Mouse (Mus musculus): ENCODE data around the gene Men1. TPM values are rescaled to one million over a fixed set of nuclear protein-coding genes. Genes with fewer than 3 reads are reported as not detected.

The Men1 gene
- polyA plus RNA-seq, 1 experiment from 2014 or later: 115 TPM

- no peak overlapping the region for H3K27ac ChIP-seq
- H3K27me3 ChIP-seq (ENCODE audit: poor library complexity, severe bottlenecking): no peaks in the 10 kb centered on the region
- no peak for DNase-seq (ENCODE audit: extremely low spot score, low spot score)
- 90% methylated on average over 9 of the region's 9 CpGs for WGBS
- no peaks in the 10 kb centered on the region for H3K9me3 ChIP-seq
- H3K4me1 ChIP-seq: peaks cover 21% of the 10 kb centered on the region
- peaks cover 82% of the 10 kb centered on the region for H3K36me3 ChIP-seq (replicated peaks)
- no peak overlapping the region for H3K4me3 ChIP-seq
These were observed 37.1 kb upstream of the Men1 start for GRCm38 (mm10) chr19:6297641-6298040.

DNA sequence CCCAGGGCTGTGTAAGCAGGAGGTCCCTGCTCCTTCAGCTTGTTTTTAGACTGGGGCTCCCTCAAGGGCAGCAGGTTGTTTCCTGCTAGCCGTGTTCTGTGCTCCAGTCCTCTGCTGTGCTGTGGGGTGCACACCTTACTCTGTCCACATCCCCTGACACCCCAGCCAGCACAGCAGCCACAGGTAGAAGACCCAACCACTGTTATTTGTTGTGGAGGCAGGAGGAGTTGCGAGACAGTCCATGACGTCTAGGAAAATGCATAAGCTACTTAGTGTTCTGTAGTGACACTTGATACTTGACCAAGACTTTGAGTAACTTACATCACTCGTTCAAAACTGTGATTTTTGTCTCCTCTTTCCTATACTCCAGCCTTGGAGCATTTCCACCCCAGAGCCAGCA, 35.8 kb upstream of the Men1 start:
- WGBS: 89% methylated on average over 4 of the region's 4 CpGs
- peaks cover 70% of the 10 kb centered on the region for H3K36me3 ChIP-seq (replicated peaks)
- no peak for DNase-seq (ENCODE audit: extremely low spot score, low spot score)
- H3K4me1 ChIP-seq: peaks cover 24% of the 10 kb centered on the region
- no peaks in the 10 kb centered on the region for H3K9me3 ChIP-seq
- no peak overlapping the region for H3K4me3 ChIP-seq
- 0 out of 2 replicates have a peak overlapping the region, but pooled peaks have one; percentile 15 for H3K27ac ChIP-seq
- no peaks in the 10 kb centered on the region for H3K27me3 ChIP-seq (ENCODE audit: poor library complexity, severe bottlenecking)

DNA sequence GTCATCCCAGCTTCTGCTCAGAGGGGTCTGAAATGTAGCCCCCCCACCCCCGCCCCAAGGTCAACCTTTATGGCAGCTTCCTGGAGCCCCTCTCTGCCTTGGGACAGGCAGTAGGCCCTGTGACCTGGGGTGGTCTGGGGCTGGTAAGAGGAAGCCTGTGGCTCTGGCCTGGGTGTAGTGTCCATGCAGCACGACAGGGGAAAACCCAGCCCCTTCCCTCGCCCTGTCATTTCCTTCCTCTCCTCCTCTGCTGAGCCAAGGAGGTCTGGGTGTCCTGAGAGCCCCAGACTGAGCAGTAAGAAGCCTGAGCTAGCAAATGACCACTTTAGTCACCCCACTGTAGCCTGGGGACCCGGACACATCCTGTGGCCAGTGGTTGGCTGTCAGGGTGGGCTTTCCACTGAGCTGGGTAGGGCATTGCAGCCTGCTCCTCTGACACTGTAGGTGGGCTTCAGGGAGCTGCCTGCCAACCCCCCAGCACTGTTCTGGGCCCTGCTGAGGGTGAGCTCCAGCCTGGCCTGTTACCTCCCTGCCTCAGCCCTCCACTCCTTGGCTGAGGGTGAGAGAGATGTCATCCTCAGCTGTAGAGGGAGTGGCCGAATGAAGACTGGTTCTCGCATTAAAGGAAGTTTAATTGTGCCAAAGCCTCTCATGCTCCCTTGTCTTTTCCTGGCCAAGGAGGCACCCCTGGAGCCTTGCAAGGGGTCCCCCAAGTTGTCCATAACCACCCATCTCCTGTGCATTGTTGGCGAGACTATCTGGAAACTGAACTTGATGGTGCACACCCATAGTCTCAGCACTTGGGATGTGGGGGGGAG, 35.1 kb upstream of the Men1 start:
- H3K36me3 ChIP-seq (replicated peaks): peaks cover 64% of the 10 kb centered on the region
- H3K4me3 ChIP-seq: no peak overlapping the region
- no peak for DNase-seq (ENCODE audit: extremely low spot score, low spot score)
- no peaks in the 10 kb centered on the region for H3K27me3 ChIP-seq (ENCODE audit: poor library complexity, severe bottlenecking)
- H3K9me3 ChIP-seq: no peaks in the 10 kb centered on the region
- peaks cover 26% of the 10 kb centered on the region for H3K4me1 ChIP-seq
- H3K27ac ChIP-seq: peak overlapping the region; percentile 22; the same call in 1 of the 2 replicates
- 88% methylated on average over 7 of the region's 7 CpGs for WGBS

- WGBS: 77% methylated on average over 7 of the region's 7 CpGs
- H3K4me1 ChIP-seq: peaks cover 28% of the 10 kb centered on the region
- H3K27ac ChIP-seq: 0 out of 2 replicates have a peak overlapping the region, but pooled peaks have one; percentile 22
- no peak for DNase-seq (ENCODE audit: extremely low spot score, low spot score)
- H3K4me3 ChIP-seq: no peak overlapping the region
- no peaks in the 10 kb centered on the region for H3K9me3 ChIP-seq
- no peaks in the 10 kb centered on the region for H3K27me3 ChIP-seq (ENCODE audit: poor library complexity, severe bottlenecking)
- H3K36me3 ChIP-seq (replicated peaks): peaks cover 56% of the 10 kb centered on the region
These were observed 34.4 kb upstream of the Men1 start for GRCm38 (mm10) chr19:6300402-6300841.

DNA sequence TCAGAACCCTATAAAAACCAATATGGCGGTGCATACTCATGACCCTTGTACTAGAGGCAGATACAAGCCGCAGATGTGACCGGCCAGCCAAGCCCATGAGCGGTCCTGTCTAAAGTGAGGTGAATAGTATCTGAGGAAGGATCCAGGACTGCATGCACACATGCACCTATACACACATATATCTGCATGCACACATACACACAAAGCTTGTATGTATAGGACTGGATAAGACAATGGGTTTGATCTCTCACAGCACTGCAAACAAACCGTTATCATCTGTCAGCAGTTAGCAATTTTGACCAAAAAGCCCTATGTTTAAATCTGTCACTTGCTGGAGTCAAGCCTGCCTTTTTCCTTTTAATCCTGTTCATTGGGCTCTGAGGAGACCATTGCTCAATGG, 32.7 kb upstream of the Men1 start:
- Histone ChIP-seq H3K27me3 (ENCODE audit: poor library complexity, severe bottlenecking) (no peaks in the 10 kb centered on the region), H3K4me3 (no peak overlapping the region), H3K4me1 (peaks cover 45% of the 10 kb centered on the region), H3K27ac (no peak overlapping the region), H3K9me3 (no peaks in the 10 kb centered on the region), H3K36me3 (replicated peaks) (peaks cover 39% of the 10 kb centered on the region)
- no peak for DNase-seq (ENCODE audit: extremely low spot score, low spot score)
- WGBS: 93% methylated on average over 5 of the region's 5 CpGs

DNA sequence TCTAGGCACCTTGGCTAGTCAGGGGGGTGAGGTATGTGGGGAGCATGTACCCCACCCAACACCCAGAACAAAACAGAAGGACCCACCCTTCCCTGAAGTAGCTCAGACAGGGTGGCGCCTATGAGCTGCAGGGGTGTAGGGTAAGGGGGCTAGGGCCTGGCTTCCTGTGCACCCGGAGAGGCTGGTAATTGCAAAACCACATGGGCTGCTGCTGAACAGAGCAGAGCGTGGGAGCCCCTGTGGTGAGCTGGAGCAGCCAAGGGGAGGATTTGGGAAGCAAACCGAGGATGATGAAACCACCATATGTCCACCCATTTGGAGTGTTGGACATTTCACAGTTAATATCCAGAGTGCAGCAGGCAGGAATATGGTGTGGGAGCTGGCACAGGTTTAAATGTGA, 32.3 kb upstream of the Men1 start:
- no peak overlapping the region for H3K27ac ChIP-seq
- no peak overlapping the region for H3K4me3 ChIP-seq
- 57% methylated on average over 4 of the region's 4 CpGs for WGBS
- no peak for DNase-seq (ENCODE audit: extremely low spot score, low spot score)
- no peaks in the 10 kb centered on the region for H3K9me3 ChIP-seq
- peaks cover 35% of the 10 kb centered on the region for H3K36me3 ChIP-seq (replicated peaks)
- peaks cover 49% of the 10 kb centered on the region for H3K4me1 ChIP-seq
- no peaks in the 10 kb centered on the region for H3K27me3 ChIP-seq (ENCODE audit: poor library complexity, severe bottlenecking)

GRCm38 (mm10) chr19:6303831-6304230, 30.9 kb upstream of the Men1 start:
- Histone ChIP-seq H3K4me3 (no peak overlapping the region), H3K36me3 (replicated peaks) (peaks cover 22% of the 10 kb centered on the region), H3K27me3 (ENCODE audit: poor library complexity, severe bottlenecking) (no peaks in the 10 kb centered on the region), H3K4me1 (peaks cover 59% of the 10 kb centered on the region), H3K27ac (no peak overlapping the region), H3K9me3 (no peaks in the 10 kb centered on the region)
- DNase-seq (ENCODE audit: extremely low spot score, low spot score): no peak
- 85% methylated on average over 6 of the region's 6 CpGs for WGBS

DNA sequence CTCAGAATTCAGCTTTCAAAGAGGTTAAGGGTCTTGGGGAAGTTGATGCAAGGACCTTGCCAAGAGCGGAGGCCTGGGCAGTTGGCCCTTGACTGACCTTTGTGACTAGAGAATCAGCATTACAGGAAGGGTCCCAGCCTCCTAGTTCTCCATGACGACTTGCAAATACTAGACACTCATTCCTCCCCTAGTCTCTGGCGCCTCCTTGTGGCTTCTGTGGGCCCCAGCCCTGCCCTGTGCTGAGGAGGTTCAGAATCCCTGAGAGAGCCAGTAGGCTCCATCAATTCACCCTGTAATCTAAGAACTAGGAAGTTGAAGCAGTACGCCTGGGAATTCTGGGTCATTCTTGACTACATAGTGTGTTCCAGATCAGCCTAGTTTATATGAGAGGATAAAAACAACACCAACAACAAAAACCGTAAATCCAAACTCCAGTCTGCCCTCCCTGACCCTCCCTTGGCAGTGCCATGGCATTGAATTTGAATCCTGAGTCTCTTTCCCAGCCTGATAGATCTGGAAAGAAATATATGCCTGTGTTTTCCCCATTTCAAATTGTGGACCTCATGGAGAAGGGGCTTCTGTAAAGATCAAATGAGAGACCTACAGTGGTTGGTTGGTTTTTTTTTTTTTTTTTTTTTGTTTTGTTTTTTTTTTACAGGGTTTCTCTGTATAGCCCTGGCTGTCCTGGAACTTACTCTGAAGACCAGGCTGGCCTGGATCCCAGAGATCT, 29.8 kb upstream of the Men1 start:
- peak; percentile 83 for DNase-seq (ENCODE audit: extremely low spot score, low spot score)
- Histone ChIP-seq H3K4me1 (peaks cover 60% of the 10 kb centered on the region), H3K27ac (peak overlapping the region; percentile 54)

DNA sequence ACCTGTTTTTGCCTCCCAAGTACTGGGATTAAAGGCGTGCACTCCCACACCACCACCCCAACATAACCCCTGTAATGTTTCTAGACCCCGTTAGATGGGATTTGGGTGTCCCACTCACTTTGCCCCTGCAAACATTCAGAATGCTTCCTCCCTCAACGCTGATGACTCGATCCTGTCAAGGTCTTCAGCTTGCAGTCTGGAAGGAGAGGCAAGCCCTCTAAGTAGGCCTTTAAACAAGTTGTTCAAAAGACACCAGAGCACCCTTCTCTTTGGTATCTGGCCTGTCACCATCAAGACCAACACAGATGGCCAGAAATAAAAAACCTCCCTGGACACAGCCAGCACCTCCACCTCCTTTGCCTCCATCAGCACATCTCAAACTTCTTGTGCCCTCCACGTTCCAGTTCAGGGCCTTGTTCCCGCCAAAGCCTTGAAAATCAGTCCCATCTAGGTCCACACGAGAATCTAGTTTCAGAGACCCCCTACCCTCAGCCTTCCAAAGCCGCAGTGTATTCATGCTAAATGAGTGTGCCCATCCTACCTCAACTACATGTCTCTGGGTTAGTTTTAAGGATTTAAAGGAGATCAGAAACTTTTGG, 29.2 kb upstream of the Men1 start:
- DNase-seq (ENCODE audit: extremely low spot score, low spot score): no peak
- H3K4me1 ChIP-seq: peaks cover 53% of the 10 kb centered on the region
- 56% methylated on average over 8 of the region's 8 CpGs for WGBS
- peaks cover 9% of the 10 kb centered on the region for H3K36me3 ChIP-seq (replicated peaks)
- no peaks in the 10 kb centered on the region for H3K27me3 ChIP-seq (ENCODE audit: poor library complexity, severe bottlenecking)
- no peaks in the 10 kb centered on the region for H3K9me3 ChIP-seq
- peak overlapping the region; percentile 81 for H3K4me3 ChIP-seq
- H3K27ac ChIP-seq: peak overlapping the region; percentile 90

More for the DNA sequence above, 29.8 kb upstream of the Men1 start:
- Histone ChIP-seq H3K27me3 (ENCODE audit: poor library complexity, severe bottlenecking) (no peaks in the 10 kb centered on the region), H3K36me3 (replicated peaks) (peaks cover 11% of the 10 kb centered on the region), H3K9me3 (no peaks in the 10 kb centered on the region), H3K4me3 (peak overlapping the region; percentile 2; the same call in 1 of the 2 replicates)
- WGBS: 32% methylated on average over 5 of the region's 5 CpGs

DNA sequence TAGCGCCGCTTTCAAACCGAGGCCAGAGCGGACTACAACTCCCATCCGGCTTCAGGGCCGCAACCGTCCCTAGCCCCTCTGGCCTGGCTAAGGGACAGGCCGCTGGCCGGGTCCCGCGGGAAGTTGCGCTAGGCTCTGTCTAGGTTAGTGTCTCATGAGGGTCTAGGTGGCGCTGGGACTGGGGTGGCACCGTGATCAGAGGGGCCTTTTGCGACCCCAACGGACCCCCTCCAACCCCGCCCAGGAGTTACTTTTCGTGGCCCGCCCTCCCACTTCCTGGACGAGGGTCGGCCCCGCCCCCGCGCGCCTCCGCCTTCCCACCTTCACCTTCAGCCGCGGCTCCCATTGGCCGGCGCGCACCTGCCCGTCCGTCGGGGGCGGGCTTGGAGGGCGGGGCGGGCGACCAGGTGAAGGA, 28.6 kb upstream of the Men1 start, which contains the start of gene Cdc42bpg:
Cdc42bpg (plus strand) TSS at position 320 of the 415 bp plus-strand sequence.
- 1% methylated on average over 38 of the region's 38 CpGs for WGBS
- Histone ChIP-seq H3K27ac (peak within 1 kb of the TSS; percentile 90), H3K4me3 (peak within 1 kb of the TSS; percentile 81), H3K27me3 (ENCODE audit: poor library complexity, severe bottlenecking) (no peaks in the 10 kb centered on the region), H3K36me3 (replicated peaks) (0 out of 2 replicates have a peak, but pooled peaks cover 9% of the 10 kb centered on the region), H3K4me1 (peaks cover 50% of the 10 kb centered on the region), H3K9me3 (no peaks in the 10 kb centered on the region)
- peak; percentile 82 for DNase-seq (ENCODE audit: extremely low spot score, low spot score)

DNA sequence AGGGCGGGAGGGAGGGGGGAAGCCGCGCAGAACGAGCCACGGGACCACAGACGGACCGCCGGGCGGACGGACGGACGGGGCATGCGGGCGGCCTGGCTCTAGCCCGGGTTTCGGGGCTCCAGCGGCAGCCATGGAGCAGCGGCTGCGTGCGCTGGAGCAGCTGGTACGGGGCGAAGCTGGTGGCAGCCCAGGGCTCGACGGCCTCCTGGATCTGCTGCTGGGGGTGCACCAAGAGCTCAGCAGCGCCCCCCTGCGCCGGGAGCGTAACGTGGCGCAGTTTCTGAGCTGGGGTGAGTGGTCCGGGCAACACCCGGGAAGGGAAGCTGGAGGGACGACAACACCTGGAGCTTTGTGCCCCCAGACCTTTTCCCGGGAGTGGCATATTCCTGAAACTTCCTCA, 28.2 kb upstream of the Men1 start:
- peak overlapping the region; percentile 81 for H3K4me3 ChIP-seq
- H3K27ac ChIP-seq: peak overlapping the region; percentile 90
- no peaks in the 10 kb centered on the region for H3K9me3 ChIP-seq
- H3K4me1 ChIP-seq: peaks cover 50% of the 10 kb centered on the region
- no peaks in the 10 kb centered on the region for H3K27me3 ChIP-seq (ENCODE audit: poor library complexity, severe bottlenecking)
- DNase-seq (ENCODE audit: extremely low spot score, low spot score): peak; percentile 71
- H3K36me3 ChIP-seq (replicated peaks): 0 out of 2 replicates have a peak, but pooled peaks cover 13% of the 10 kb centered on the region
- WGBS: under 1% methylated on average over 26 of the region's 34 CpGs

GRCm38 (mm10) chr19:6307733-6308531, 26.8 kb upstream of the Men1 start:
- Histone ChIP-seq H3K36me3 (replicated peaks) (0 out of 2 replicates have a peak, but pooled peaks cover 13% of the 10 kb centered on the region), H3K9me3 (no peaks in the 10 kb centered on the region), H3K4me1 (peaks cover 45% of the 10 kb centered on the region), H3K4me3 (0 out of 2 replicates have a peak overlapping the region, but pooled peaks have one; percentile 81), H3K27me3 (ENCODE audit: poor library complexity, severe bottlenecking) (no peaks in the 10 kb centered on the region), H3K27ac (no peak overlapping the region)
- DNase-seq (ENCODE audit: extremely low spot score, low spot score): no peak
- WGBS: 87% methylated on average over 9 of the region's 9 CpGs
